Mouse (Mus musculus) liver, postnatal 0 days (tissue): Measurements from ENCODE around the gene Gm10338. TPM values are rescaled to one million over a fixed set of nuclear protein-coding genes. Genes with fewer than 3 reads are reported as not detected.
"Not testable (repeated sequence)": the region's sequence is repeated elsewhere in the genome, so short reads cannot be mapped to it uniquely, and the experiment has no call there.

ENCODE experiments used
- ATAC-seq: fragments of 200-750 bp; cut with Nextera tagmentation; 2 replicates; pipeline ENCODE4 v1.8.0; 2017; ENCODE audit warnings: mild to moderate bottlenecking, moderate library complexity
- DNase-seq: peaks from one replicate; pipeline ENCODE4 v3.0.0-alpha.2; 2016
- H3K27ac ChIP-seq: fragments of 300-500 bp; sonication (generic); 2 replicates; pipeline ENCODE4 v1.5.1; 2014; ENCODE audit warnings: antibody characterized with exemption, moderate library complexity, mild to moderate bottlenecking, low read depth
- H3K27me3 ChIP-seq: fragments of 300-500 bp; sonication (generic); 2 replicates; pipeline ENCODE4 v1.6.1; 2014; ENCODE audit warnings: low read length, control low read depth, mixed read lengths; ENCODE audit not compliant: insufficient read depth
- H3K36me3 ChIP-seq: fragments of 300-500 bp; sonication (generic); replicated peaks from 2 replicates; pipeline ENCODE4 v1.6.1; 2014; ENCODE audit warnings: mild to moderate bottlenecking, control low read depth, low read length, moderate library complexity, mixed read lengths; ENCODE audit not compliant: insufficient read depth
- H3K4me1 ChIP-seq: fragments of 300-500 bp; sonication (generic); 2 replicates; pipeline ENCODE4 v1.6.1; 2014; ENCODE audit warnings: antibody characterized with exemption, mild to moderate bottlenecking, control low read depth; ENCODE audit not compliant: insufficient read depth
- H3K4me2 ChIP-seq: fragments of 300-500 bp; sonication (generic); 2 replicates; pipeline ENCODE4 v1.6.1; 2014; ENCODE audit warnings: low read depth, mild to moderate bottlenecking, low read length, moderate library complexity, mixed read lengths
- H3K4me3 ChIP-seq: fragments of 300-500 bp; sonication (generic); 2 replicates; pipeline ENCODE4 v1.5.1; 2014; ENCODE audit warnings: low read depth, low read length
- H3K9ac ChIP-seq: fragments of 300-500 bp; sonication (generic); replicated peaks from 2 replicates; pipeline ENCODE4 v1.6.1; 2014; ENCODE audit warnings: mild to moderate bottlenecking, moderate library complexity
- H3K9me3 ChIP-seq: fragments of 300-500 bp; sonication (generic); 2 replicates; pipeline ENCODE4 v1.6.1; 2016; ENCODE audit warnings: mild to moderate bottlenecking, control low read depth, low read length, mixed read lengths
- CTCF ChIP-seq: sonication (generic); IDR thresholded peaks from 2 replicates; pipeline ENCODE4 v1.5.1; 2016; ENCODE audit warnings: antibody characterized with exemption, low read depth
- WGBS: fragments of 180-500 bp; shearing (Covaris S2); extraction: QIAGEN DNeasy Blood & Tissue Kit; methylation state at CpG from one replicate; pipeline ENCODE4 v1.1.7; 2014; ENCODE audit not compliant: insufficient replicate concordance; 5-methylcytosine and 5-hydroxymethylcytosine counted together
- polyA plus RNA-seq: library from polyadenylated mRNA; unstranded; fragments of >200 nt; fragmentation: Nextera tagmentation; extraction: Ambion mirVana; gene quantifications from 2 replicates; pipeline ENCODE4 v1.2.1, GENCODE M21; 2015

Gene Gm10338
- not detected in 2 replicates for polyA plus RNA-seq

GRCm38 (mm10) chr14:7595492-7595891 lies at the start of gene Gm10338:
Gm10338 (minus strand) TSS chr14:7595592.
- H3K4me1 ChIP-seq, H3K4me2 ChIP-seq, H3K36me3 ChIP-seq, DNase-seq, H3K9ac ChIP-seq, ATAC-seq, H3K27ac ChIP-seq, H3K4me3 ChIP-seq, H3K27me3 ChIP-seq, H3K9me3 ChIP-seq: not testable (repeated sequence)
- WGBS: no CpG with 5 or more reads among the region's 2 CpGs

GRCm38 (mm10) chr14:7643872-7644271 lies 48.5 kb upstream of the Gm10338 start, which contains the start of gene Gm10128:
Gm10128 (minus strand) TSS chr14:7643972.
- not testable (repeated sequence) for H3K36me3 ChIP-seq, H3K4me1 ChIP-seq, H3K4me3 ChIP-seq, H3K9me3 ChIP-seq, H3K4me2 ChIP-seq, H3K27ac ChIP-seq, H3K27me3 ChIP-seq, ATAC-seq, DNase-seq, H3K9ac ChIP-seq
- WGBS: no CpG with 5 or more reads among the region's 2 CpGs

- H3K9me3 ChIP-seq, H3K36me3 ChIP-seq, H3K4me2 ChIP-seq, DNase-seq, H3K9ac ChIP-seq, H3K4me1 ChIP-seq, ATAC-seq, H3K27me3 ChIP-seq, H3K27ac ChIP-seq, H3K4me3 ChIP-seq: not testable (repeated sequence)
- WGBS: no CpG with 5 or more reads among the region's 34 CpGs
These were observed 27.0 kb downstream of the Gm10338 start, which contains the start of gene Gm3558 for GRCm38 (mm10) chr14:7568382-7568781. Gm3558 (minus strand) TSS chr14:7568566.

GRCm38 (mm10) chr14:7567890-7568289 lies 27.5 kb downstream of the Gm10338 start:
- not testable (repeated sequence) for H3K27me3 ChIP-seq, ATAC-seq, H3K27ac ChIP-seq, H3K9me3 ChIP-seq, H3K9ac ChIP-seq, H3K4me3 ChIP-seq, H3K4me1 ChIP-seq, H3K36me3 ChIP-seq, H3K4me2 ChIP-seq
- peak; percentile 10 for DNase-seq
- 3% methylated on average over 16 of the region's 27 CpGs for WGBS

- H3K9ac ChIP-seq, H3K4me2 ChIP-seq, H3K27ac ChIP-seq, H3K4me3 ChIP-seq, H3K27me3 ChIP-seq, H3K9me3 ChIP-seq, DNase-seq, H3K36me3 ChIP-seq, H3K4me1 ChIP-seq, ATAC-seq: not testable (repeated sequence)
- 5% methylated on average over 5 of the region's 9 CpGs for WGBS
- TF ChIP-seq CTCF: 0 out of 2 replicates have a peak, but pooled peaks have one; percentile 1
These were observed 28.1 kb downstream of the Gm10338 start for GRCm38 (mm10) chr14:7567266-7567665.

Other genes starting within 250 kb of the Gm10338 start
- not detected in 2 replicates for gene Gm8374, start 230.5 kb downstream of the Gm10338 start, polyA plus RNA-seq
- not detected in 2 replicates for gene Gm3755, start 144.7 kb downstream of the Gm10338 start, polyA plus RNA-seq
- gene Gm3752, start 111.8 kb downstream of the Gm10338 start, polyA plus RNA-seq: not detected in 2 replicates
- gene Gm3558, start 27.0 kb downstream of the Gm10338 start, polyA plus RNA-seq: not detected in 2 replicates
- gene Gm10128, start 48.4 kb upstream of the Gm10338 start, polyA plus RNA-seq: not detected in 2 replicates
- gene Gm26661, start 196.0 kb upstream of the Gm10338 start, polyA plus RNA-seq: not detected in 2 replicates
- gene Flnb, start 222.4 kb upstream of the Gm10338 start, polyA plus RNA-seq: 2.5 and 2.9 TPM in 2 replicates